Mouse (Mus musculus) spleen, adult 2 months (tissue): ENCODE measurements around the gene Brf1.

Experiments used
- CTCF ChIP-seq: fragments of 200-500 bp; IDR thresholded peaks from 2 replicates; pipeline ENCODE4 v1.5.1; 2011; ENCODE audit warnings: mild to moderate bottlenecking, inconsistent platforms; ENCODE audit not compliant: insufficient read depth, insufficient read length, insufficient replicate concordance; ENCODE audit errors: extremely low read depth
- POLR2A ChIP-seq: fragments of 200-500 bp; IDR thresholded peaks from 2 replicates; pipeline ENCODE4 v1.6.1; 2011; ENCODE audit warnings: low read depth, low read length, inconsistent platforms

DNA sequence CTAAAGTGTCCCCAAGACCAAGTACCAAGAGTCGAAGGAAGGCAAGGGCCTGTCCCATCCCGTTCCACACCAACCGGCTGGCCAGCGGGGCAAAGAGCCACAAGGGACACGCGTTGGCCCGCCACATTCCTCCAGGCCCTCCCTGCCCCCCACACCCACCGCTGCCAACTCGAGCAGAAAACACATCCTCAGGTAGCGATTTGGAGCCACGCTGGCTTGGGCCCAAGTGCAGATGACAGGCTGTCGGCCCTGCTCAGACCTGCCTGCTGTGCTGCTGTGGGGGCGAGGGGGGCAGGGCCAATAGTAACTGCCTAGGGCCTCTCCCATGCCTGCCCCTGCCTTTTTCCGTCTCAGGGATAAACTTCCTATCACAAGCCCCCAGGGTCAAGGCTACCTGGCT is 73.2 kb downstream of the Brf1 start:
- no peak for TF ChIP-seq POLR2A
- no peak for TF ChIP-seq CTCF
